Mouse (Mus musculus) embryonic fibroblast, embryonic 13.5 days (primary cell): ENCODE results near the gene Cped1.

Experiments
- CTCF ChIP-seq: IDR thresholded peaks from 2 replicates; pipeline ENCODE4 v1.5.1; 2011; ENCODE audit warnings: mild to moderate bottlenecking, control low read depth, low read length, moderate library complexity, borderline replicate concordance; ENCODE audit not compliant: insufficient read depth
- POLR2A ChIP-seq: IDR thresholded peaks from 2 replicates; pipeline ENCODE4 v1.6.1; 2011; ENCODE audit warnings: low read depth, mild to moderate bottlenecking, control low read depth, low read length, moderate library complexity

GRCm38 (mm10) chr6:22212158-22212557, 226.4 kb downstream of the Cped1 start:
- TF ChIP-seq POLR2A: no peak
- TF ChIP-seq CTCF: no peak
